Mouse (Mus musculus) lung, postnatal 0 days (tissue): ENCODE results near the gene C2cd2. TPM values are rescaled to one million over a fixed set of nuclear protein-coding genes. Genes with fewer than 3 reads are reported as not detected.
A peak's percentile ranks its signal among the peaks of the same experiment; 100 is the strongest.

Experiments
- ATAC-seq: fragments of 200-750 bp; cut with Nextera tagmentation; 2 replicates; pipeline ENCODE4 v1.8.0; 2017; ENCODE audit warnings: moderate library complexity
- DNase-seq: peaks from one replicate; pipeline ENCODE4 v3.0.0-alpha.2; 2016; ENCODE audit warnings: low spot score
- H3K27ac ChIP-seq: fragments of 300-500 bp; sonication (generic); 2 replicates; pipeline ENCODE4 v1.5.1; 2014; ENCODE audit warnings: antibody characterized with exemption, mild to moderate bottlenecking, low read length, mixed read lengths
- H3K27me3 ChIP-seq: fragments of 300-500 bp; sonication (generic); replicated peaks from 2 replicates; pipeline ENCODE4 v1.6.1; 2014; ENCODE audit warnings: low read length, mixed read lengths; ENCODE audit not compliant: insufficient read depth
- H3K36me3 ChIP-seq: fragments of 300-500 bp; sonication (generic); 2 replicates; pipeline ENCODE4 v1.6.1; 2014; ENCODE audit warnings: low read length, mixed read lengths; ENCODE audit not compliant: insufficient read depth
- H3K4me1 ChIP-seq: fragments of 300-500 bp; sonication (generic); 2 replicates; pipeline ENCODE4 v1.6.1; 2014; ENCODE audit warnings: antibody characterized with exemption, low read depth, low read length, mixed read lengths; ENCODE audit not compliant: insufficient read depth
- H3K4me2 ChIP-seq: fragments of 300-500 bp; sonication (generic); replicated peaks from 2 replicates; pipeline ENCODE4 v1.6.1; 2014; ENCODE audit warnings: low read depth, mild to moderate bottlenecking, low read length, moderate library complexity, mixed read lengths
- H3K4me3 ChIP-seq: fragments of 300-500 bp; sonication (generic); 2 replicates; pipeline ENCODE4 v1.5.1; 2014; ENCODE audit warnings: low read depth, low read length
- H3K9ac ChIP-seq: fragments of 300-500 bp; sonication (generic); replicated peaks from 2 replicates; pipeline ENCODE4 v1.6.1; 2014; ENCODE audit warnings: low read depth, mild to moderate bottlenecking
- H3K9me3 ChIP-seq: fragments of 300-500 bp; sonication (generic); 2 replicates; pipeline ENCODE4 v1.6.1; 2016; ENCODE audit warnings: low read length, mixed read lengths
- CTCF ChIP-seq: IDR thresholded peaks from 2 replicates; pipeline ENCODE4 v1.5.1; 2016; ENCODE audit warnings: antibody characterized with exemption, mild to moderate bottlenecking
- EP300 ChIP-seq: IDR thresholded peaks from 2 replicates; pipeline ENCODE4 v1.6.1; 2016; ENCODE audit warnings: antibody characterized with exemption, mild to moderate bottlenecking, control low read depth
- WGBS: fragments of 180-500 bp; shearing (Covaris S2); extraction: QIAGEN DNeasy Blood & Tissue Kit; methylation state at CpG from one replicate; pipeline ENCODE4 v1.1.7; 2014; 5-methylcytosine and 5-hydroxymethylcytosine counted together
- polyA plus RNA-seq: library from polyadenylated mRNA; unstranded; fragments of >200 nt; fragmentation: Nextera tagmentation; extraction: Ambion mirVana; gene quantifications from 2 replicates; pipeline ENCODE4 v1.2.1, GENCODE M21; 2015

Gene C2cd2
- polyA plus RNA-seq, 1 experiment from 2014 or later = 15.0 TPM

DNA sequence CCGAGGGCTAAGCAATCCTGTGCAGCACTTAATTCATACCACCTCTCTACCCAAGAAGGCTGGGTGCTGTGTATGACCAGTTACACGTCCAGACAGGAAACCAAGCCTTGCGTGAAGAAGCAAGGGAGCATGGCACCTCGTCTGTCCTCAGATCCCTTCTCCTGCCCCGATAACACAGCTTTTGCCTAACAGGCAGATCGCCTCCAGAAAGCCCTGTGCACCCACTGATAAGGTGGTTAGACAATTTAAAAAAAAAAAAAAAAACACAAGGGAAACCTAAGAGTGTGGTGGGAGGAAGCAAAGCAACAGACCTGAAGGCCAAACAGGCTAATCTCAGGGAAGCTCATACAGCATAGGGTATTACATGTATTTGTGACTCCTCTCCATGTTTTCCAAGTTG lies 54.9 kb downstream of the C2cd2 start:
- Histone ChIP-seq H3K4me3 (no peak overlapping the region), H3K27me3 (no peaks in the 10 kb centered on the region), H3K4me1 (no peaks in the 10 kb centered on the region), H3K36me3 (no peaks in the 10 kb centered on the region), H3K4me2 (no peak overlapping the region), H3K27ac (no peak overlapping the region), H3K9me3 (no peaks in the 10 kb centered on the region), H3K9ac (no peak overlapping the region)
- TF ChIP-seq EP300 = no peak
- no peak for TF ChIP-seq CTCF
- 75% methylated on average over 6 of the region's 6 CpGs for WGBS
- DNase-seq (no peak), ATAC-seq (no peak)

- Histone ChIP-seq H3K4me2 (no peak overlapping the region), H3K27me3 (no peaks in the 10 kb centered on the region), H3K27ac (no peak overlapping the region), H3K36me3 (no peaks in the 10 kb centered on the region), H3K4me1 (no peaks in the 10 kb centered on the region), H3K9me3 (no peaks in the 10 kb centered on the region), H3K4me3 (no peak overlapping the region), H3K9ac (no peak overlapping the region)
- ATAC-seq (no peak), DNase-seq (no peak)
- TF ChIP-seq CTCF = no peak
- no peak for TF ChIP-seq EP300
Measured at GRCm38 (mm10) chr16:97906337-97906736, 56.1 kb downstream of the C2cd2 start.

DNA sequence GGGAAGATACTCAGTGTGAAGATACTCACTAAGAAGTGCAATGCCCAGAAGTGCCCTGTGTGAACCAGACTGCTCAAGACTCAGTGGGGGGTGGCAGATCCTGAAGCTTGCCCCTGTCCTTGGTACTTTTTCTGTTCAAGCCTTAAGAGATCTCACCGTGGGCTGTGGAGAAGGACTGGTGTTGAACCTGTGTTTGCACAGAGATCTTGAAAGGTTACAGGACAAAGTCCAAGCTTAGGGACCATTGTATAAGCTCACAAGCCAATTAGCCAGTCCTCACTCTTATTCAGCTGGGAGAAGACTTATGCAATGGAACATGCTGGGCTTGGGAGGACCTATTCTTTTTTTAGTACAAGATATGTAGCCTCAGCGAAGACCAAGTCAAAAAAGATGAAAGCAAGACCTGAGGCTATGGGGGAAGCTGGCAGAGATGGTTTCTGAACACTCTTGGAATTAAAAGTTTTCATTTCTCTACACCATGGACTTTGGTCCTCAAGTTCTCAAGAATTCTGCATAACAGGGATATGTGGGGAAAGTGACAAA lies 56.9 kb downstream of the C2cd2 start:
- Histone ChIP-seq H3K9me3 (no peaks in the 10 kb centered on the region), H3K36me3 (no peaks in the 10 kb centered on the region), H3K4me3 (no peak overlapping the region), H3K27me3 (no peaks in the 10 kb centered on the region), H3K4me1 (no peaks in the 10 kb centered on the region), H3K9ac (no peak overlapping the region), H3K4me2 (no peak overlapping the region), H3K27ac (no peak overlapping the region)
- ATAC-seq (no peak), DNase-seq (no peak)
- WGBS = 69% methylated on average over 2 of the region's 2 CpGs
- TF ChIP-seq CTCF = no peak

DNA sequence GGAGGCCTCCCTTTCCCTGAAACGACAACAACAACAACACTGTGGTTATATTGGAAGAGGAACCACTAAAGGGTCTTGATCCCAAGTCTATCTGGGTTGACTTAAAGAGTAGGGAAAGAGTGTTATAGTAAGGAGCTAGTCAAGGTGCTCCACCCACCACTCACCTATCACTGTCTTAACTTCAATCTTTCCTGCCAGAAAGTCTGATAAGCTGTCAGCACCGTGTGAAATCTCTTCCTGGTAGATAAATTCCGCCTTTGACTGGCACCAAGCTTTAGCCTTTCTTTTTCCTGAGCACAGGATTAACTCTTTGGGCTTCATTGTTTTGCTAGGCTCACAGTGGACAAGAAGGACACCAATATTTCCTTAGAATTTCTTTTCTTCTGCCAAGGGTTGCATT lies 58.4 kb downstream of the C2cd2 start:
- Histone ChIP-seq H3K4me3 (no peak overlapping the region), H3K4me2 (no peak overlapping the region), H3K27ac (no peak overlapping the region), H3K9me3 (no peaks in the 10 kb centered on the region), H3K36me3 (no peaks in the 10 kb centered on the region), H3K4me1 (no peaks in the 10 kb centered on the region), H3K9ac (no peak overlapping the region), H3K27me3 (no peaks in the 10 kb centered on the region)
- ATAC-seq (no peak), DNase-seq (no peak)
- WGBS = 63% methylated on average over 3 of the region's 3 CpGs
- TF ChIP-seq CTCF (no peak), EP300 (no peak)

DNA sequence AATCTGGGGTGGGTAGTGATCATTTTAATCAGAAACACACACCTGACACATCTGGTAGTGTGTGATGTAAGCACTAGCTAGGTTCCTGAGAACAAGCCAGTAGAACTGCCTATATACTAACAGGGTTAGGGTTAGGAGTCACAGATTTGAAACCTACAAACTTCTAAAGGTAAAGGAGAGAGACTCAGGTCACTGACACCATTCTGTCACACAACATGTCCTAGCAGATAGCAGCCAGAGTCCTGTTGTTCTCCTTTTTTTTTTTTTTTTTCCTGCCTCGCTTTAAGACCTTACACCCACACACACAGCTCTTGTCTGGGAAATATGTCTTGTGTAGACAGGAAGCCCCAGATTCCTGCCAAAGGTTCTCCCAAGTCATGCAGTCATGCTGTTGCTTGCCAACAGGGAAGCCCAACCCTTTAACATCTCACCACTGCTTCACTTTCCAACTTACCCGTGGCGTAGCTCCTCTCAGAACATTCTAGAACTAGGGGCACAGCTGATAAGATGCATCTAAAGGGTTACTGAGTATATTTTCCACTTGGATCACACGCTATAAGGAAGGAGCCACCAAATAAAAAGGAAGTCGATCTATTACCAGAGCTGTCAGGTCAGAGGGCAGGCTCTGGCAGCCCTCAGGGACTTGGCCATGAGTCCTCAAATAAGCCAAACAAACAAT lies 64.9 kb downstream of the C2cd2 start:
- Histone ChIP-seq H3K9me3 (no peaks in the 10 kb centered on the region), H3K27ac (peak overlapping the region; percentile 29), H3K4me1 (no peaks in the 10 kb centered on the region), H3K36me3 (no peaks in the 10 kb centered on the region), H3K4me3 (no peak overlapping the region), H3K9ac (no peak overlapping the region), H3K4me2 (no peak overlapping the region), H3K27me3 (no peaks in the 10 kb centered on the region)
- peak; percentile 95 for ATAC-seq
- DNase-seq = peak; percentile 88
- WGBS = 24% methylated on average over 5 of the region's 5 CpGs
- TF ChIP-seq CTCF = no peak
- TF ChIP-seq EP300 = peak; percentile 74

DNA sequence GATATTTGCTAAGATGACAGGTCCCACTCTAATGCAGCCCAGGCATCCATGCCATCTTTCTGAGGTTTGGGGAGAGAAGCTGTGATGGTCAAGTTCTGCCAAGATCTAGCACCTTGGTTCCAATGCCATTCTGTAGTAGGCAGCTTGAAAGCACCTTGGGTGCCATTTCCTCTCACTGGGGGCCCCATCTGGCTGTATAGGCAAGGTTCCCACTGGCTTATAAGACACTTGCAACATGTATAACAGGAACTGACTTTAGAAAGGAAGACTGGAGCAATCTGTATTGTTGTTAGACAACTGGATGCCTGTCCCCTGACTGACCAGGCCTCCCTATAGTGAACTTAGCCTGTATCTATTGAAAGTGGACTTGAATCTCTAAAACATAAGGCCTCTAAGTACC lies 74.6 kb downstream of the C2cd2 start:
- Histone ChIP-seq H3K4me2 (no peak overlapping the region), H3K4me1 (no peaks in the 10 kb centered on the region), H3K27ac (no peak overlapping the region), H3K9me3 (no peaks in the 10 kb centered on the region), H3K9ac (no peak overlapping the region), H3K4me3 (no peak overlapping the region), H3K27me3 (no peaks in the 10 kb centered on the region), H3K36me3 (peaks cover 9% of the 10 kb centered on the region; the same call in 1 of the 2 replicates)
- DNase-seq (no peak), ATAC-seq (no peak)
- TF ChIP-seq CTCF (no peak), EP300 (no peak)
